Mouse (Mus musculus): ENCODE measurements around the gene Rras2.
A peak's percentile ranks its signal among the peaks of the same experiment; 100 is the strongest.

The Rras2 gene

GRCm38 (mm10) chr7:114071851-114072616 lies 45.5 kb downstream of the Rras2 start:
- DNase-seq (ENCODE audit: low spot score): no peak

- no peak for DNase-seq (ENCODE audit: low spot score)
Measured at GRCm38 (mm10) chr7:114071395-114071794, 46.2 kb downstream of the Rras2 start.

- no peak for DNase-seq (ENCODE audit: low spot score)
Measured at GRCm38 (mm10) chr7:114070458-114070840, 47.1 kb downstream of the Rras2 start.

GRCm38 (mm10) chr7:114069726-114070457 lies 47.7 kb downstream of the Rras2 start:
- no peak for DNase-seq (ENCODE audit: low spot score)

GRCm38 (mm10) chr7:114068956-114069533 lies 48.5 kb downstream of the Rras2 start:
- peak; percentile 31 for DNase-seq (ENCODE audit: low spot score)

GRCm38 (mm10) chr7:114066529-114067178 lies 50.9 kb downstream of the Rras2 start:
- DNase-seq (ENCODE audit: low spot score): peak; percentile 51

- DNase-seq (ENCODE audit: low spot score): no peak
Measured at GRCm38 (mm10) chr7:114065407-114066185, 52.0 kb downstream of the Rras2 start.

GRCm38 (mm10) chr7:114063966-114064365 lies 53.6 kb downstream of the Rras2 start:
- DNase-seq (ENCODE audit: low spot score): no peak

GRCm38 (mm10) chr7:114063534-114063933 lies 54.0 kb downstream of the Rras2 start:
- DNase-seq (ENCODE audit: low spot score): no peak

GRCm38 (mm10) chr7:114062451-114062850 lies 55.1 kb downstream of the Rras2 start:
- no peak for DNase-seq (ENCODE audit: low spot score)

- no peak for DNase-seq (ENCODE audit: low spot score)
Measured at GRCm38 (mm10) chr7:114060445-114060844, 57.1 kb downstream of the Rras2 start.

- DNase-seq (ENCODE audit: low spot score): no peak
Measured at GRCm38 (mm10) chr7:114058927-114059441, 58.6 kb downstream of the Rras2 start.

- DNase-seq (ENCODE audit: low spot score): no peak
Measured at GRCm38 (mm10) chr7:114058166-114058565, 59.4 kb downstream of the Rras2 start.

GRCm38 (mm10) chr7:114053720-114054119 lies 63.9 kb downstream of the Rras2 start:
- DNase-seq (ENCODE audit: low spot score): no peak

GRCm38 (mm10) chr7:114045814-114046213 lies 71.8 kb downstream of the Rras2 start:
- no peak for DNase-seq (ENCODE audit: low spot score)

- no peak for DNase-seq (ENCODE audit: low spot score)
Measured at GRCm38 (mm10) chr7:114043929-114044549, 73.5 kb downstream of the Rras2 start.

- DNase-seq (ENCODE audit: low spot score): no peak
Measured at GRCm38 (mm10) chr7:114042973-114043928, 74.3 kb downstream of the Rras2 start.

- no peak for DNase-seq (ENCODE audit: low spot score)
Measured at GRCm38 (mm10) chr7:114041349-114041748, 76.2 kb downstream of the Rras2 start.

- DNase-seq (ENCODE audit: low spot score): no peak
Measured at GRCm38 (mm10) chr7:114037237-114037636, 80.3 kb downstream of the Rras2 start.

GRCm38 (mm10) chr7:114029596-114029995 lies 88.0 kb downstream of the Rras2 start:
- DNase-seq (ENCODE audit: low spot score): no peak

All from spleen, adult 12 weeks (tissue).